Mouse (Mus musculus) right cerebral cortex, adult 18-20 months (tissue): ENCODE measurements at regions not wholly inside any gene's neighbourhood (a gene's known extent, or its start where the extent isn't known, plus 50 kb on each side); places are given as distances from the start of the nearest gene placed in this dataset.

Experiments used
- DNase-seq: peaks from one replicate; pipeline ENCODE4 v3.0.0; 2022; ENCODE audit warnings: mixed read lengths

DNA sequence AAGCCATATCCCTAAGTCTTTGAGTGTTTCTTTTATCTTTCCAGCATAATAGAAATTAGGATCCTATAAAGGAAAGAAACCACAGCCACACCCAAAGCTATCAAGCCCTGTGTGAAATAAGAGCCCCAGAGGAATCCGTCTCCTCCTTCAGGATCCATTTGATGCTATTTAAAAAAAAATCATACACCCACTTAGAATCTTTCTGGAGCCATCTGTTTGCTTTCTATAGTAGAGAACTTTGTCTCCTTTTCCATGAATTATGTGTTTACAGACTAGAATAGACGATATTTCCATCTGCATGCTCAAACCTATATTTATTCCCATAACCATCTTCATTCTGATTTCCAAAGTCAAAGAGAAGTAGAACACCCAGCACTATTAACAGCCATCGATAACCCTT lies 917.2 kb upstream of the Man1a start:
- DNase-seq = peak; percentile 7

DNA sequence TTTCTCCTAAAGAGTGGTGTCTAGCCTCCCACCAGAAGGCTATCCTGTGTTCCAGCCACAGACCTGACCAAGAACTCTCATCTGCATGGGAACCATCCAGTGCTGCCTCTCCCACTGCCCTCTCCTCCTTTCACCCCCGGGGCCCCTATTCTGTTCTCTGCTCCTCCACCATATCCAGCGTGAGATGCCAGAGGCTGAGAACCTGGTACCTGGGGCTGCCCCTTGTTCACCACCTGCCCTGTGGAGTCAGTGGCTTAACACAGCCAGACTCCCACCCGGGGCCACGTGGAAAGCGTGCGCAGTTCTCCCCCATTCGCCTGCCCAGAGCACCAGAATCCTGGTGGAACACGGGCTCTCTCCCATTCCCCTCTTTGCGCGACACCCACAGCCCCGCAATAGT lies 879.5 kb upstream of the Man1a start:
- DNase-seq = no peak

DNA sequence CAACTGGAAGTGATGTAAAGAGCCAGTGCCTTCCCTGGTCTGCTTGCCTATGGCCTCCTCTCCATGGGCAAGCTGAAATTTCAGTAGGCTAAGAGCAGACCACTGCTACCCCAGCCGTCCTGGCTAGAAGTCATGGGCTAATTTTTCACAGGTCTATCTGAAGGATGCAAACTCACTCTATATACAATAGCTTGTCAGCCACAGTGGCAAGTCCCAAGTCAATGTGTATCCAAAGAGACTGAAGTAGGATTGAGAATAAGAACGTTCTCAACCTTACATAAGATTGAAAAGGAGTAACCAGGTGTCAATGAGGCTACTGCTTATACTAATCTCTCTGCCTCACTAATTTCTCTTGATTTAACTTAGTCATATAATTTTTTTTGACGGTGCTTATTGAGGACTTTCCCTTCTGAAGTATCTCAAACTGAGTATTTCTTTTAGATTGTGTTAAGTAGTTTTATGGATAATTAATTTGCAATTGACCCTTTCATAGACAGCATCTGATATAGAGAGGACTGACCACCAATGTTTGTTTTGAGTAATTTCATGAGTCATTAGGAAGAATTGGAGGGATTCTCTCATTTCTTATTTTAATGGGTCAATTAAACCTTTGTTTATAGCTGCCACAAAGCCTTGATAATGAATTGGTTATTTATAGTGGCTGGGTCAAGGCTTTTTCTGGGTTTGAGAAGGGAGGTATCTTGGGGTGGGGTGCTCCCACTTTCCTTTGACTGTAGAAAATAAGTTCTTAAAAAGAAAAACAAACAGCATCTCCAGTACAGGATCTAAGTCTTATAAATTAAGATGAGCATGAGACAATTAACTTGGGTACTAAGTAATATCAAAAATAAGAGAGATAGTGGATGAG lies 865.0 kb upstream of the Man1a start:
- no peak for DNase-seq

DNA sequence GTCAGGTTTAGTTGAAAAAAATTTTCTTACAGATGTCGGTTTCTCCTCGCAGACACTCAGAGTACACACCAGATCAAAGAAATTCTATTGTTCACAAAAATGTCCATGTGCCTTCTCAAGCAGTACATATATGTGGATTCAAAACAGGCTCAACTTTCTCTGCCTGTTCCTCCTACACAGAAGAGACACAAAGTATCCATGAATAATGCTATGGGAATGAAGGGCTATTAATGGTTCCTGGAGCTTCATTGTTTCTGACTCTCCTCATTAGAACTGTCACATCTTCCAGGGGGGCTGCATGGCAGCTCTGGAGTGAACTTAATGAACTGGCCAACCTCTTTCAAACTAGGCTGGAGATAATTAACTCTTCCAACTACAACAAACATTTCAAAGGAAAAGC lies 863.1 kb upstream of the Man1a start:
- DNase-seq = no peak
